Mouse (Mus musculus): Measurements from ENCODE around the gene Ahdc1.

- TF ChIP-seq CTCF (IDR thresholded peaks at IDR 0.05; ENCODE audit: insufficient read depth, low read length) (no peak), POLR2A (IDR thresholded peaks at IDR 0.05; ENCODE audit: borderline replicate concordance, extremely low read depth, low read depth, low read length) (no peak)
Measured at GRCm38 (mm10) chr4:132976729-132977128, 34.3 kb upstream of the Ahdc1 start.

Data from lung, adult 2 months (tissue).